Mouse (Mus musculus) heart, postnatal 0 days (tissue): Measurements from ENCODE around the gene Adora2a.

ENCODE experiments used
- CTCF ChIP-seq: IDR thresholded peaks from 2 replicates; pipeline ENCODE4 v1.5.1; 2016; ENCODE audit warnings: antibody characterized with exemption, control low read depth, low read depth
- EP300 ChIP-seq: IDR thresholded peaks from 2 replicates; pipeline ENCODE4 v1.6.1; 2016; ENCODE audit warnings: antibody characterized with exemption, low read depth

- TF ChIP-seq CTCF (no peak), EP300 (no peak)
These were observed 6.3 kb downstream of the Adora2a start for GRCm38 (mm10) chr10:75322966-75323365.
